Mouse (Mus musculus) embryonic facial prominence, embryonic 11.5 days (tissue): ENCODE measurements at regions not wholly inside any gene's neighbourhood (a gene's known extent, or its start where the extent isn't known, plus 50 kb on each side); places are given as distances from the start of the nearest gene placed in this dataset.

ENCODE experiments used
- ATAC-seq: fragments of 200-750 bp; cut with Nextera tagmentation; replicated peaks from 2 replicates; pipeline ENCODE4 v1.8.0; 2017; ENCODE audit warnings: low read depth; ENCODE audit not compliant: insufficient number of reproducible peaks, low FRiP score, low TSS enrichment
- DNase-seq: peaks from one replicate; pipeline ENCODE4 v3.0.0-alpha.2; 2015; ENCODE audit warnings: low spot score
- H3K27ac ChIP-seq: fragments of 300-500 bp; sonication (generic); replicated peaks from 2 replicates; pipeline ENCODE4 v1.5.1; 2014; ENCODE audit warnings: mild to moderate bottlenecking, low read depth, low read length, control low read depth
- H3K27me3 ChIP-seq: fragments of 300-500 bp; sonication (generic); 2 replicates; pipeline ENCODE4 v1.6.1; 2014; ENCODE audit warnings: mild to moderate bottlenecking, low read length, moderate library complexity, mixed read lengths; ENCODE audit not compliant: control insufficient read depth, insufficient read depth
- H3K36me3 ChIP-seq: fragments of 300-500 bp; sonication (generic); replicated peaks from 2 replicates; pipeline ENCODE4 v1.6.1; 2014; ENCODE audit warnings: low read depth, mild to moderate bottlenecking, low read length, moderate library complexity, mixed read lengths; ENCODE audit not compliant: control insufficient read depth, insufficient read depth
- H3K4me1 ChIP-seq: fragments of 300-500 bp; sonication (generic); 2 replicates; pipeline ENCODE4 v1.6.1; 2014; ENCODE audit warnings: low read length, mixed read lengths; ENCODE audit not compliant: control insufficient read depth, insufficient read depth
- H3K4me2 ChIP-seq: fragments of 300-500 bp; sonication (generic); 2 replicates; pipeline ENCODE4 v1.6.1; 2014; ENCODE audit warnings: low read depth, mild to moderate bottlenecking, control low read depth, low read length, moderate library complexity
- H3K4me3 ChIP-seq: fragments of 300-500 bp; sonication (generic); 2 replicates; pipeline ENCODE4 v1.5.1; 2014; ENCODE audit warnings: low read depth, low read length, control low read depth
- H3K9ac ChIP-seq: fragments of 300-500 bp; sonication (generic); replicated peaks from 2 replicates; pipeline ENCODE4 v1.6.1; 2014; ENCODE audit warnings: mild to moderate bottlenecking, control low read depth, low read length
- H3K9me3 ChIP-seq: fragments of 300-500 bp; sonication (generic); replicated peaks from 2 replicates; pipeline ENCODE4 v1.6.1; 2016; ENCODE audit warnings: mild to moderate bottlenecking, low read length, inconsistent platforms, mixed read lengths; ENCODE audit not compliant: control insufficient read depth
- WGBS: fragments of 180-500 bp; shearing (Covaris S2); extraction: QIAGEN DNeasy Blood & Tissue Kit; methylation state at CpG from one replicate; pipeline ENCODE4 v1.1.7; 2014; 5-methylcytosine and 5-hydroxymethylcytosine counted together

- H3K36me3 ChIP-seq = no peaks in the 10 kb centered on the region
- DNase-seq = peak; percentile 43
- no peaks in the 10 kb centered on the region; the same call in 1 of the 2 replicates for H3K4me1 ChIP-seq
- H3K9me3 ChIP-seq = no peaks in the 10 kb centered on the region
- 33% methylated on average over 7 of the region's 7 CpGs for WGBS
- H3K4me2 ChIP-seq = no peak overlapping the region
- H3K4me3 ChIP-seq = no peak overlapping the region
- no peak for ATAC-seq
- H3K27me3 ChIP-seq = no peaks in the 10 kb centered on the region
- H3K9ac ChIP-seq = no peak overlapping the region
- no peak overlapping the region for H3K27ac ChIP-seq
Measured at GRCm38 (mm10) chr14:48052405-48052804, 68.2 kb upstream of the Peli2 start.

GRCm38 (mm10) chr14:48053151-48053550 lies 67.5 kb upstream of the Peli2 start:
- no peak overlapping the region for H3K27ac ChIP-seq
- ATAC-seq (no peak), DNase-seq (peak; percentile 25)
- H3K4me3 ChIP-seq = no peak overlapping the region
- H3K9ac ChIP-seq = no peak overlapping the region
- H3K4me1 ChIP-seq = no peaks in the 10 kb centered on the region; the same call in 1 of the 2 replicates
- no peaks in the 10 kb centered on the region for H3K27me3 ChIP-seq
- H3K4me2 ChIP-seq = no peak overlapping the region
- no peaks in the 10 kb centered on the region for H3K9me3 ChIP-seq
- whole genome bisulfite sequencing = 40% methylated on average over 4 of the region's 4 CpGs
- H3K36me3 ChIP-seq = no peaks in the 10 kb centered on the region

- H3K27ac ChIP-seq = no peak overlapping the region
- H3K36me3 ChIP-seq = no peaks in the 10 kb centered on the region
- H3K27me3 ChIP-seq = no peaks in the 10 kb centered on the region
- H3K4me2 ChIP-seq = no peak overlapping the region
- H3K4me3 ChIP-seq = no peak overlapping the region
- H3K9me3 ChIP-seq = no peaks in the 10 kb centered on the region
- ATAC-seq = no peak
- no peaks in the 10 kb centered on the region; the same call in 1 of the 2 replicates for H3K4me1 ChIP-seq
- no peak for DNase-seq
- WGBS = 76% methylated on average over 3 of the region's 3 CpGs
- no peak overlapping the region for H3K9ac ChIP-seq
Measured at GRCm38 (mm10) chr14:48054719-48055118, 65.9 kb upstream of the Peli2 start.

- ATAC-seq (no peak), DNase-seq (no peak)
- no peak overlapping the region for H3K9ac ChIP-seq
- H3K4me1 ChIP-seq = no peaks in the 10 kb centered on the region; the same call in 1 of the 2 replicates
- no peak overlapping the region for H3K4me2 ChIP-seq
- H3K36me3 ChIP-seq = no peaks in the 10 kb centered on the region
- 84% methylated on average over 2 of the region's 2 CpGs for WGBS
- no peaks in the 10 kb centered on the region for H3K27me3 ChIP-seq
- no peak overlapping the region for H3K4me3 ChIP-seq
- no peaks in the 10 kb centered on the region for H3K9me3 ChIP-seq
- no peak overlapping the region for H3K27ac ChIP-seq
Measured at GRCm38 (mm10) chr14:48055861-48056260, 64.8 kb upstream of the Peli2 start.

GRCm38 (mm10) chr14:48058234-48058868 lies 62.3 kb upstream of the Peli2 start:
- 90% methylated on average over 9 of the region's 9 CpGs for whole genome bisulfite sequencing

GRCm38 (mm10) chr14:48059664-48060455 lies 60.8 kb upstream of the Peli2 start:
- ATAC-seq (no peak), DNase-seq (no peak)
- Histone ChIP-seq H3K4me3 (no peak overlapping the region), H3K27ac (no peak overlapping the region), H3K4me1 (no peaks in the 10 kb centered on the region), H3K27me3 (no peaks in the 10 kb centered on the region), H3K36me3 (no peaks in the 10 kb centered on the region), H3K4me2 (no peak overlapping the region), H3K9ac (no peak overlapping the region), H3K9me3 (no peaks in the 10 kb centered on the region)
- WGBS = 73% methylated on average over 15 of the region's 15 CpGs

More at GRCm38 (mm10) chr14:48058234-48058868, 62.3 kb upstream of the Peli2 start:
- H3K9me3 ChIP-seq = no peaks in the 10 kb centered on the region
- H3K27ac ChIP-seq = no peak overlapping the region
- H3K4me2 ChIP-seq = no peak overlapping the region
- no peaks in the 10 kb centered on the region for H3K36me3 ChIP-seq
- no peak overlapping the region for H3K9ac ChIP-seq
- H3K27me3 ChIP-seq = no peaks in the 10 kb centered on the region
- no peaks in the 10 kb centered on the region for H3K4me1 ChIP-seq
- H3K4me3 ChIP-seq = no peak overlapping the region
- no peak for ATAC-seq
- no peak for DNase-seq

GRCm38 (mm10) chr14:48068641-48069040 lies 52.0 kb upstream of the Peli2 start:
- Histone ChIP-seq H3K4me3 (no peak overlapping the region), H3K4me1 (no peaks in the 10 kb centered on the region), H3K27ac (no peak overlapping the region), H3K9ac (no peak overlapping the region), H3K36me3 (no peaks in the 10 kb centered on the region), H3K9me3 (no peaks in the 10 kb centered on the region), H3K27me3 (no peaks in the 10 kb centered on the region), H3K4me2 (no peak overlapping the region)
- WGBS = 74% methylated on average over 3 of the region's 3 CpGs
- no peak for DNase-seq
- ATAC-seq = no peak
